Mouse (Mus musculus) liver, postnatal 0 days (tissue): Measurements from ENCODE around the gene Rapgef1. TPM values are rescaled to one million over a fixed set of nuclear protein-coding genes. Genes with fewer than 3 reads are reported as not detected.
"Not testable (repeated sequence)": the region's sequence is repeated elsewhere in the genome, so short reads cannot be mapped to it uniquely, and the experiment has no call there.

ENCODE experiments used
- ATAC-seq: fragments of 200-750 bp; cut with Nextera tagmentation; 2 replicates; pipeline ENCODE4 v1.8.0; 2017; ENCODE audit warnings: mild to moderate bottlenecking, moderate library complexity
- DNase-seq: peaks from one replicate; pipeline ENCODE4 v3.0.0-alpha.2; 2016
- H3K27ac ChIP-seq: fragments of 300-500 bp; sonication (generic); 2 replicates; pipeline ENCODE4 v1.5.1; 2014; ENCODE audit warnings: antibody characterized with exemption, moderate library complexity, mild to moderate bottlenecking, low read depth
- H3K27me3 ChIP-seq: fragments of 300-500 bp; sonication (generic); 2 replicates; pipeline ENCODE4 v1.6.1; 2014; ENCODE audit warnings: low read length, control low read depth, mixed read lengths; ENCODE audit not compliant: insufficient read depth
- H3K36me3 ChIP-seq: fragments of 300-500 bp; sonication (generic); replicated peaks from 2 replicates; pipeline ENCODE4 v1.6.1; 2014; ENCODE audit warnings: mild to moderate bottlenecking, control low read depth, low read length, moderate library complexity, mixed read lengths; ENCODE audit not compliant: insufficient read depth
- H3K4me1 ChIP-seq: fragments of 300-500 bp; sonication (generic); 2 replicates; pipeline ENCODE4 v1.6.1; 2014; ENCODE audit warnings: antibody characterized with exemption, mild to moderate bottlenecking, control low read depth; ENCODE audit not compliant: insufficient read depth
- H3K4me2 ChIP-seq: fragments of 300-500 bp; sonication (generic); 2 replicates; pipeline ENCODE4 v1.6.1; 2014; ENCODE audit warnings: low read depth, mild to moderate bottlenecking, low read length, moderate library complexity, mixed read lengths
- H3K4me3 ChIP-seq: fragments of 300-500 bp; sonication (generic); 2 replicates; pipeline ENCODE4 v1.5.1; 2014; ENCODE audit warnings: low read depth, low read length
- H3K9ac ChIP-seq: fragments of 300-500 bp; sonication (generic); replicated peaks from 2 replicates; pipeline ENCODE4 v1.6.1; 2014; ENCODE audit warnings: mild to moderate bottlenecking, moderate library complexity
- H3K9me3 ChIP-seq: fragments of 300-500 bp; sonication (generic); 2 replicates; pipeline ENCODE4 v1.6.1; 2016; ENCODE audit warnings: mild to moderate bottlenecking, control low read depth, low read length, mixed read lengths
- CTCF ChIP-seq: sonication (generic); IDR thresholded peaks from 2 replicates; pipeline ENCODE4 v1.5.1; 2016; ENCODE audit warnings: antibody characterized with exemption, low read depth
- EP300 ChIP-seq: IDR thresholded peaks from 2 replicates; pipeline ENCODE4 v1.6.1; 2016; ENCODE audit warnings: antibody characterized with exemption, low read depth, mild to moderate bottlenecking
- WGBS: fragments of 180-500 bp; shearing (Covaris S2); extraction: QIAGEN DNeasy Blood & Tissue Kit; methylation state at CpG from one replicate; pipeline ENCODE4 v1.1.7; 2014; ENCODE audit not compliant: insufficient replicate concordance; 5-methylcytosine and 5-hydroxymethylcytosine counted together
- polyA plus RNA-seq: library from polyadenylated mRNA; unstranded; fragments of >200 nt; fragmentation: Nextera tagmentation; extraction: Ambion mirVana; gene quantifications from 2 replicates; pipeline ENCODE4 v1.2.1, GENCODE M21; 2015

Rapgef1 gene
- polyA plus RNA-seq, 1 experiment from 2014 or later, result 4.8 TPM

DNA sequence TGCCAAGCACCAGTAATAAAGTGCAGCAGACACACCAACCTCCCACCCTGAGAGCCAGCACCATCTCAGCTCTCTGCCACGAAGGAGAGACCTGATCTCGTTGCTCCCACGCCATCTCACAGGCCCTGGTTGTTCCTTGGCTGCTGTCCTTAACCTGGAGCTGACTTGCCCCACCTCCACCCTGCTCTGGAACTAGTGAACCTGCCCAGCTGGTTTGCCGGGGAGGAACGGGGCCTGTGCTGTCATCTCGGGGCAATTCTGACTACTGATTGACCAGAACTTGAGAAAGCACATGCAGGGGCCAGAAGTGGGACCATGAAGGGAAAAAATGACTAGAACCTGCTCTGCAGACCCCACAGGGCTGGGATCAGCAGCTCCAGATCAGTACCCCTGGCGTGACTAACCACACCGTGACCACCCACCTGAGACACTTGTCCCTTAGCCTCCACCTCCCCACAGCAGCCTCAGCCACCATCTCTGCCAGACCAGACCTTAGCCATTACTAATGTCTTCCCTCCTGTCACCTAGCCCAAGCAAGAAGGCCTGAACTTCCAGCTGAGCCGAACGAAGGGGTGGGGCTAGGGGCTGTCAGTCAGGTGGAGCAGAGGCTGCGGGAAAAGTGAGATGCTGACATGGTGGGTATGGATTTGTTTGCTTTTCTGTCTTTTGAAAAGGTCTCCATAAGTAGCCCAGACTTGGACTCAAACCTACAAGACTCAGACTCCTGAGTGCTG, 148.6 kb downstream of the Rapgef1 start:
- Histone ChIP-seq H3K4me1 (peaks cover 7% of the 10 kb centered on the region), H3K9ac (no peak overlapping the region), H3K9me3 (no peaks in the 10 kb centered on the region), H3K27ac (no peak overlapping the region), H3K36me3 (no peaks in the 10 kb centered on the region), H3K4me2 (no peak overlapping the region), H3K27me3 (no peaks in the 10 kb centered on the region), H3K4me3 (no peak overlapping the region)
- TF ChIP-seq CTCF (no peak), EP300 (no peak)
- DNase-seq (no peak), ATAC-seq (no peak)
- 52% methylated on average over 11 of the region's 11 CpGs for WGBS

DNA sequence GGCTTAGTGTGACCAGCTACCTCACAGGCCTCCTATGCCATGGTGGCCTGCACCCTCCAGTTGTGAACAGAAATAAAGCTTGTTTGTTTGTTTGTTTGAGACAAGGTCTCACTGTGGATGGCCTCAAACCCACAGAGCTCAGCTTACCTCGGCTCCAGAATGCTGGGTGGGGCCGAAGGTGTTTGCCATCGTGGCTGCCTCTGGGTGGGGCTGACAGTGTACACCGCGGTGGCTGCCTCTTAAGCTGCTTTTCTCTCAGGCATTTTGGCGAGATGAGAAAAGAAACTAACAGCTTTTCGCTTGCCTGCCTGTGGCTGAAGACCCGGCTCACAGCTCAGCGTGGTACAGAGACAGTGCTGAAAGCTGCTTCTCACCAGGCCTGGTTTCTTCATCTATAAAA, 149.4 kb downstream of the Rapgef1 start:
- Histone ChIP-seq H3K4me1 (peaks cover 10% of the 10 kb centered on the region), H3K4me3 (no peak overlapping the region), H3K27ac (no peak overlapping the region), H3K9ac (no peak overlapping the region), H3K27me3 (no peaks in the 10 kb centered on the region), H3K4me2 (no peak overlapping the region), H3K9me3 (no peaks in the 10 kb centered on the region), H3K36me3 (no peaks in the 10 kb centered on the region)
- 61% methylated on average over 9 of the region's 9 CpGs for WGBS
- DNase-seq, result no peak
- TF ChIP-seq EP300 (no peak), CTCF (no peak)
- no peak for ATAC-seq

- TF ChIP-seq CTCF (peak; percentile 44), EP300 (no peak)
- no peak for DNase-seq
Measured at GRCm38 (mm10) chr2:29770162-29770561, 150.6 kb downstream of the Rapgef1 start.

DNA sequence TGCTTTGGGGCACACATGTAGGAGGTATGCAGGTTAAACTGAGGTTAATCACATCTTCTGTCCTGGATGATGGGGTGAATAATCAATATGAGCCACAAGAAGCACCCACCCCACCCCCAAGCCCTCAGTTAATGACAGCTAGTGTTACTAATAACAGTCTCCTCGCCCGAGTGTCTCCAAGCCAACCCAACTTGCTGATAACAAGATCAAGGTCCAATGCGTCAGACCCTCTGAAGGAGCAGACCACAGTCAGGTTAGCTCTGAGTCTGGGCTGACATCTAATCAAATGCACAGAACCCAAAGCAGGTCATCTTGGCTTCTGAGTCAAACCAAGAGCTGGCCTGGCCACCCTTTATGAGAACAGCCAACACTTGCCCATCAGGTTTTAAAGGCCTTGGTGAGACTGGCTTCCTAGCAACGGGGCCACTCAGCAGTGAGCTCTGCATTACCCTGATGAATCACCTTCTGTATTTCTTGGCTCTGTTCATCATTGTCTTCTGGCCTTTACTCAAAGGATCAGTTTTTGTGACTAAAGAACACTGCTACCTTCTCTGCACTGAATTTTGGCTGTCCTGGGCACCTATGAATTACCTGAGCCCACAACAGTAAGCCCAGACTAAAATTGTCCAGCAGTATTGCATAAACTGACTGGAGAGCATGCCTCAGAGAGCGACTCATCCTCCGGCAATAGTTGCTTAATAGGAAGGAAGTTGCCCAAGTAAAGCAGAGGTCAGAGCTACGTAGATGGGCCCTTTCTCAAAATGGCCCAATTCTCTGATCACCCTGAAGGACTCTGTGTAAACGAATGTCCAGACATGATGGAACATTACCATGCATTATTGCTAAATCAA, 152.3 kb downstream of the Rapgef1 start:
- Histone ChIP-seq H3K9ac (no peak overlapping the region), H3K4me3 (no peak overlapping the region), H3K27ac (peak overlapping the region; percentile 71), H3K4me1 (peaks cover 10% of the 10 kb centered on the region), H3K27me3 (no peaks in the 10 kb centered on the region), H3K4me2 (no peak overlapping the region), H3K36me3 (peaks cover 3% of the 10 kb centered on the region; the same call in 1 of the 2 replicates), H3K9me3 (no peaks in the 10 kb centered on the region)
- peak; percentile 40 for DNase-seq
- TF ChIP-seq CTCF (no peak), EP300 (peak; percentile 77)
- peak; percentile 82 for ATAC-seq
- WGBS, result 45% methylated on average over 8 of the region's 8 CpGs

More at GRCm38 (mm10) chr2:29770162-29770561, 150.6 kb downstream of the Rapgef1 start:
- no peak overlapping the region for H3K9ac ChIP-seq
- H3K36me3 ChIP-seq, result no peaks in the 10 kb centered on the region
- H3K27ac ChIP-seq, result no peak overlapping the region
- no peak overlapping the region for H3K4me2 ChIP-seq
- H3K9me3 ChIP-seq, result no peaks in the 10 kb centered on the region
- ATAC-seq, result no peak
- H3K27me3 ChIP-seq, result no peaks in the 10 kb centered on the region
- no peak overlapping the region for H3K4me3 ChIP-seq
- H3K4me1 ChIP-seq, result peaks cover 10% of the 10 kb centered on the region

GRCm38 (mm10) chr2:29773323-29773722, 153.8 kb downstream of the Rapgef1 start:
- ATAC-seq (0 out of 2 replicates have a peak, but pooled peaks have one; percentile 13), DNase-seq (peak; percentile 37)
- Histone ChIP-seq H3K4me2 (no peak overlapping the region), H3K9me3 (no peaks in the 10 kb centered on the region), H3K4me3 (no peak overlapping the region), H3K27me3 (no peaks in the 10 kb centered on the region), H3K36me3 (peaks cover 13% of the 10 kb centered on the region), H3K9ac (no peak overlapping the region), H3K27ac (peak overlapping the region; percentile 71), H3K4me1 (peaks cover 10% of the 10 kb centered on the region)
- 47% methylated on average over 4 of the region's 4 CpGs for WGBS
- no peak for TF ChIP-seq EP300

DNA sequence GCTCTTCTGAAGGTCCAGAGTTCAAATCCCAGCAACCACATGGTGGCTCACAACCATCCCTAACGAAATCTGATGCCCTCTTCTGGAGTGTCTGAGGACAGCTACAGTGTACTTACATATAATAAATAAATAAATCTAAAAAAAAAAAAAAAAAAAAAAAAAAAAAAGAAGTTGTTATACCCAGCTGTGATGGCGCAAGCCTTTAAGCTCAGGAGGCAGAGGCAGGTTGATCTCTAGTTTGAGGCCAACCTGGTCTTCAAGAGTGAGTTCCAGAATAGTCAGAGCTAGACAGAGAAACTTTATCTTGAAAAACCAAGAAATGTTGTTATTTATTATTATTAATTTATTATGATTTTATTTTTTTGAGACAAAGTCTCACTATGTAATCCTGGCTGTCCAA, 161.7 kb downstream of the Rapgef1 start:
- not testable (repeated sequence) for H3K27me3 ChIP-seq, H3K4me3 ChIP-seq, DNase-seq, H3K4me2 ChIP-seq, ATAC-seq, H3K9ac ChIP-seq, H3K4me1 ChIP-seq, H3K27ac ChIP-seq, H3K9me3 ChIP-seq
- WGBS, result 94% methylated on average over 2 of the region's 2 CpGs
- H3K36me3 ChIP-seq, result peaks cover 69% of the 10 kb centered on the region
